Mouse (Mus musculus) embryonic fibroblast, embryonic 13.5 days (primary cell): ENCODE results near the gene Atp1a1.

Experiments
- CTCF ChIP-seq: IDR thresholded peaks from 2 replicates; pipeline ENCODE4 v1.5.1; 2011; ENCODE audit warnings: mild to moderate bottlenecking, control low read depth, low read length, moderate library complexity, borderline replicate concordance; ENCODE audit not compliant: insufficient read depth
- POLR2A ChIP-seq: IDR thresholded peaks from 2 replicates; pipeline ENCODE4 v1.6.1; 2011; ENCODE audit warnings: low read depth, mild to moderate bottlenecking, control low read depth, low read length, moderate library complexity

DNA sequence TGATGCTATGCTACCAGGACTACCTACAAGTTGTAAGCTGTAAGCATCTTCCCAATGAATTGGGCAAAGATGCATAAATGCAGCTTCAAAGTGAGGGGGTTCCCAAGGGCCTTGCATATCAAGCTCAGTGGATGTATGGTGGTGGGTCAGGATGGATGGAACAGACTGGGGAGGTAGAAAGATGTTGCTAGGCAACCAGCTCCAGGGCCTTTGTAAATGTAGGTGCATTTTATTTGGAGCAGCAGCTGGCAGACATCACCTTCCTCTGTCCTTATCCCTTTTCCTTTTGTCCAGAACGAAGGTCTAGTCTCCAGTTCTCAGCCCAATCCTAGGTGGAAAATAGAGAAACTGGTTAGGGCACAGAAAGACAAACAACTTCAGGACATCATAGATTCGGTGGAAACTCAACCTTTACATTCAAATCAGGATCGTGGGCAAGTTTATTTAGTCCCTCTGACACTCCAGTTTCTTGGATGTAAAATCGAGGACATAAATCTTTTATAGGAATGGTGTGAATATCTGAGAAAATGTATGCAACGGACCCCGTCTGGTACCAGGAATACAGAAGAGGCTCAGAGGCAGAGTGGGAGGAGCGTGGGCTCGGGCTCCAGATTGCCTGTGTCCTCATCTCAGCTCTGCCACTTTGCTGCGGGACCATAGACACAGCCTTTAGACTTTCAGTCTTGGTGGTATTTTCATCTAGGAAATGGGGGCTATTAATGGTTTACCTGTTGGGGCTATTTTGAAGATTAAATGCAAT is 29.8 kb upstream of the Atp1a1 start:
- TF ChIP-seq CTCF: no peak
- TF ChIP-seq POLR2A: no peak
